ENCODE assay signal across 15 mouse cellular contexts in the genomic region with DNA sequence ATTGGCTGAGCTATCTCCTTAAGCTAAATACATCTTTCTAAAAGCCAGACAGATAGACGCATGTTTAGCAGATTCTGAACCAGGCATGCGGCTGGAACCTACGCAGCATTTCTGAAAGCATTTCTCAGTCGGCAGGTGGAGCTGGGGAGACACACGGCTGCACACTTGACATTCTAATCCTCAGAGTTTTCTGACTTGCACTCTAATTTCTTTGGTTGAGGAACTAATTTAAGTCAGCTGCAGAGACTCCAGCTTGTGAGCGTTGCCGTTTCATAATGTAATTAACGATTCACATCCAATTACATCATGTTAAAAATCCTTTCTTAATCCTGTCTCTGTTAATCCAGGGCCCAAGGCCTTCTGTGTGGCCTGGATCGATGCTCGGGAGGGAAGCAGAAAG.
DNase-seq lines count a peak whose midpoint lies in the region; ATAC-seq and TF ChIP-seq lines count a peak whose summit lies in the region.
"Had no signal": no experiment of that assay in that cellular context is flagged by ENCODE, and none has a peak within 500 bp of the region (broad histone marks: within the 10 kb centered on the region; RNA-seq: fewer than 3 reads in every experiment).

No protein-coding gene starts in this region.

- peak; percentile 40 for DNase-seq in embryonic facial prominence, embryonic 11.5 days (ENCODE audit: low spot score)
- DNase-seq in embryonic facial prominence, embryonic 10.5 days (ENCODE audit: low spot score) = no peak
- peak; percentile 10 for DNase-seq in layer of hippocampus, adult 11-12 months (ENCODE audit: low spot score)
- DNase-seq in layer of hippocampus, adult 9-10 months (ENCODE audit: low spot score) = no peak
- DNase-seq in right cerebral cortex, adult 18-20 months = peak; percentile 52
- no peak for DNase-seq in right cerebral cortex, postnatal 14 days
- DNase-seq in telencephalon, adult 2 months (ENCODE audit: low read depth, low spot score) = peak; percentile 33
- DNase-seq in heart, adult 2 months = no peak
- DNase-seq: B cell, adult 2 months; gastrocnemius, adult 2 months; liver, postnatal 0 days had no signal

- TF ChIP-seq POLR2A in heart, adult 2 months (IDR thresholded peaks at IDR 0.05; ENCODE audit: insufficient read depth, low read depth, low read length) = no peak

- H3K79me2 ChIP-seq in heart, adult 2 months (replicated peaks; ENCODE audit: control insufficient read depth, insufficient read depth, low read length) = no peaks in the 10 kb centered on the region

- H3K4me2 ChIP-seq in embryonic facial prominence, embryonic 11.5 days (ENCODE audit: low read depth, low read length) = no peak overlapping the region
- H3K4me2 ChIP-seq: heart, embryonic 12.5 days; hindbrain, embryonic 15.5 days had no signal

- ATAC-seq in embryonic facial prominence, embryonic 11.5 days (replicated peaks; ENCODE audit: insufficient number of reproducible peaks, low FRiP score, low TSS enrichment, low read depth) = no peak
- ATAC-seq: activated CD4-positive, CD25-positive, alpha-beta regulatory T cell, adult 4 months; liver, postnatal 0 days had no signal

- H3K4me3 ChIP-seq in embryonic facial prominence, embryonic 11.5 days (ENCODE audit: low read depth, low read length) = no peak overlapping the region
- no peak overlapping the region for H3K4me3 ChIP-seq in embryonic facial prominence, embryonic 10.5 days
- no peak overlapping the region for H3K4me3 ChIP-seq in heart, adult 2 months
- H3K4me3 ChIP-seq: gastrocnemius, adult 2 months; heart, embryonic 12.5 days; hindbrain, embryonic 15.5 days had no signal

- WGBS in embryonic facial prominence, embryonic 11.5 days = 55% methylated on average over 10 of the region's 10 CpGs
- 60% methylated on average over 10 of the region's 10 CpGs for WGBS in embryonic facial prominence, embryonic 10.5 days
- WGBS in heart, adult 2 months = 88% methylated on average over 10 of the region's 10 CpGs

- H3K9ac ChIP-seq in embryonic facial prominence, embryonic 11.5 days (replicated peaks; ENCODE audit: low read length) = no peak overlapping the region
- H3K9ac ChIP-seq in heart, adult 2 months (ENCODE audit: low read depth, low read length) = no peak overlapping the region
- H3K9ac ChIP-seq: heart, embryonic 12.5 days; hindbrain, embryonic 15.5 days; liver, postnatal 0 days had no signal

- no peaks in the 10 kb centered on the region for H3K9me3 ChIP-seq in embryonic facial prominence, embryonic 11.5 days (replicated peaks; ENCODE audit: control insufficient read depth, low read length)
- H3K9me3 ChIP-seq in embryonic facial prominence, embryonic 10.5 days = no peaks in the 10 kb centered on the region
- H3K9me3 ChIP-seq: heart, embryonic 12.5 days; hindbrain, embryonic 15.5 days had no signal

- no peaks in the 10 kb centered on the region for H3K36me3 ChIP-seq in embryonic facial prominence, embryonic 11.5 days (replicated peaks; ENCODE audit: control insufficient read depth, insufficient read depth, low read depth, low read length)
- no peaks in the 10 kb centered on the region for H3K36me3 ChIP-seq in embryonic facial prominence, embryonic 10.5 days (replicated peaks)
- H3K36me3 ChIP-seq in heart, adult 2 months (ENCODE audit: control insufficient read depth, insufficient read depth, low read length) = no peaks in the 10 kb centered on the region
- H3K36me3 ChIP-seq: G1E; heart, embryonic 12.5 days; hindbrain, embryonic 15.5 days had no signal

- TF ChIP-seq EP300 in heart, adult 2 months (IDR thresholded peaks at IDR 0.05; ENCODE audit: insufficient read depth, low read depth, low read length) = no peak

- no peaks in the 10 kb centered on the region for H3K27me3 ChIP-seq in embryonic facial prominence, embryonic 11.5 days (ENCODE audit: control insufficient read depth, insufficient read depth, low read length)
- H3K27me3 ChIP-seq in embryonic facial prominence, embryonic 10.5 days (replicated peaks; ENCODE audit: low read depth, poor library complexity, severe bottlenecking) = no peaks in the 10 kb centered on the region
- no peaks in the 10 kb centered on the region for H3K27me3 ChIP-seq in heart, adult 2 months (ENCODE audit: control insufficient read depth, insufficient read depth, low read length)
- H3K27me3 ChIP-seq: heart, embryonic 12.5 days; hindbrain, embryonic 15.5 days had no signal

- intact Hi-C loops in heart, adult 2 months (cut with DNase I) = no loop called here

- H3K27ac ChIP-seq in embryonic facial prominence, embryonic 11.5 days (replicated peaks; ENCODE audit: low read depth, low read length) = no peak overlapping the region
- H3K27ac ChIP-seq in embryonic facial prominence, embryonic 10.5 days (replicated peaks) = no peak overlapping the region
- H3K27ac ChIP-seq in heart, adult 2 months = no peak overlapping the region
- H3K27ac ChIP-seq: gastrocnemius, adult 2 months; hindbrain, embryonic 15.5 days had no signal

- no peaks in the 10 kb centered on the region for H3K4me1 ChIP-seq in embryonic facial prominence, embryonic 11.5 days (ENCODE audit: control insufficient read depth, insufficient read depth, low read length)
- peaks cover 6% of the 10 kb centered on the region; the same call in 1 of the 2 replicates for H3K4me1 ChIP-seq in embryonic facial prominence, embryonic 10.5 days
- H3K4me1 ChIP-seq in heart, adult 2 months (ENCODE audit: control insufficient read depth, insufficient read depth, low read length) = no peaks in the 10 kb centered on the region
- H3K4me1 ChIP-seq: heart, embryonic 12.5 days; hindbrain, embryonic 15.5 days had no signal

- no peak for TF ChIP-seq CTCF in heart, adult 2 months (IDR thresholded peaks at IDR 0.05)

Comparison
In these comparisons a context has a peak if more than half of its experiments do, and no peak if none do; other contexts are left out.
1. DNase-seq: peak in embryonic facial prominence, embryonic 11.5 days (single experiment), layer of hippocampus, adult 11-12 months (single experiment), right cerebral cortex, adult 18-20 months (single experiment) and telencephalon, adult 2 months (single experiment); none in embryonic facial prominence, embryonic 10.5 days (single experiment), layer of hippocampus, adult 9-10 months (single experiment), right cerebral cortex, postnatal 14 days (single experiment) and heart, adult 2 months (0 of 2).